8 mouse cellular contexts compared by ENCODE assay signal in the genomic region with DNA sequence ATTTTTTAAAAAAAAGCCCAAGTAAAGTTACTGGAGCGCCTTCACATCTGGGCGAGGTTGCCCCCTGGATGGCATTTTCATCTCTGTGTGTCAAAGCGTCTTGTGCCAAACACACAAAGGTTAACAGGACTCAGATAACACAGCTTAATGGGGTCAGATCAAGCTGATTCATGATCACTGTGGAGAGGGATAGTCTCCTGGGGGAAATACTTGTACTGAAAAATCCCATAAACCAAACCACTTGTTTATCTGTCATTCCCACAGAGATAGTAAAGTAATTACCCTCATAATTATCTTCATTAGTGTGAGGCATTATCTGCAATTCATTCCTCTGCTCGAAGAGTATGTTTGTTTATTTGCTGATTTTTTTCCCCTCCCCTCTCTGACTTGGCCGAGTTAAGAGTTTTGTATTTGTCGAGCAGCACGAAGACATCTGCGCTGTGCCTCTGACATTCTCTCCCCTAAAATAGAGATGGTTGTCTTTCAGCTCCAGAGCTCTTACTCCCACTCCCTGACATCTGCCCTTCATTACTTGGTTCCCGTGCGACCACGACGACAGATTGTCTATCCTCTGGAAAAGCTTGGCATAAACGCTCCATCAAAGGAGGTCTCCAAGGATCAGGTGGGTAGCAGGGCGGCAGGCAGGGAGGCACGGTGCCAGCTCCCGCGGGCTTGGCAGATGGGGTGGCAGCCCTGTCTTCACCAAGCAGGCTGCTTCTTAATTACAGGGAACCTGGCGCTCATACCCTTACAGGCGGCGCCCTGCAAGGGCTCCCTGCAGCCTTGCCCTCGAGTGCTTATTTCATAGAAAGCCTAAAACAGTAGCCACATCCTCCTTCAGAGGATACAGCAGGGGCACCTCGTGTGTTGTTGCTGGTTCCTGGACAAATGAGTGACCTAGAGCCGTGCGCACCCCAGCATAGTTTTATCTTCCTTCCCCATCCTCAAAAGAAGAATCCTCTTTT.
DNase-seq lines count a peak whose midpoint lies in the region; ATAC-seq and TF ChIP-seq lines count a peak whose summit lies in the region.

No protein-coding gene starts in this region.

- H3K9me3 ChIP-seq in hindbrain, embryonic 16.5 days (ENCODE audit: control insufficient read depth, low read length): no peaks in the 10 kb centered on the region
- no peaks in the 10 kb centered on the region for H3K9me3 ChIP-seq in limb, embryonic 14.5 days (ENCODE audit: control insufficient read depth, low read length)

- H3K27ac ChIP-seq in hindbrain, embryonic 16.5 days (ENCODE audit: low read depth, low read length): no peak overlapping the region
- H3K27ac ChIP-seq in limb, embryonic 14.5 days (replicated peaks; ENCODE audit: low read depth, low read length): no peak overlapping the region
- no peak overlapping the region for H3K27ac ChIP-seq in thymus, adult 2 months (ENCODE audit: control insufficient read depth, insufficient read depth, low read length)

- no peak for TF ChIP-seq POLR2A in limb, embryonic 14.5 days (IDR thresholded peaks at IDR 0.05; ENCODE audit: borderline replicate concordance, extremely low read depth, insufficient read depth, insufficient read length)
- no peak for TF ChIP-seq POLR2A in thymus, adult 2 months (IDR thresholded peaks at IDR 0.05; ENCODE audit: control insufficient read depth, extremely low read depth, insufficient read depth, low read length, poor library complexity)

- H3K4me2 ChIP-seq in hindbrain, embryonic 16.5 days (ENCODE audit: low read length): peak overlapping the region; percentile 52
- H3K4me2 ChIP-seq in limb, embryonic 14.5 days (replicated peaks; ENCODE audit: low read depth, low read length, severe bottlenecking): peak overlapping the region; percentile 17; the same call in 1 of the 2 replicates

- no peaks in the 10 kb centered on the region; the same call in 1 of the 2 replicates for H3K27me3 ChIP-seq in hindbrain, embryonic 16.5 days (replicated peaks; ENCODE audit: control insufficient read depth, insufficient read depth, low read length)
- H3K27me3 ChIP-seq in limb, embryonic 14.5 days (ENCODE audit: control insufficient read depth, insufficient read depth, low read length): no peaks in the 10 kb centered on the region
- no peaks in the 10 kb centered on the region for H3K27me3 ChIP-seq in thymus, adult 2 months (ENCODE audit: control insufficient read depth, insufficient read depth, low read length)

- peaks cover 6% of the 10 kb centered on the region for H3K4me1 ChIP-seq in hindbrain, embryonic 16.5 days (ENCODE audit: control insufficient read depth, insufficient read depth, low read depth, low read length)
- H3K4me1 ChIP-seq in limb, embryonic 14.5 days (ENCODE audit: control insufficient read depth, insufficient read depth, low read length): no peaks in the 10 kb centered on the region
- H3K4me1 ChIP-seq in thymus, adult 2 months (replicated peaks; ENCODE audit: control insufficient read depth, insufficient read depth, low read length): no peaks in the 10 kb centered on the region

- no peaks in the 10 kb centered on the region for H3K36me3 ChIP-seq in hindbrain, embryonic 16.5 days (ENCODE audit: control insufficient read depth, insufficient read depth, low read length)
- no peaks in the 10 kb centered on the region for H3K36me3 ChIP-seq in limb, embryonic 14.5 days (ENCODE audit: control insufficient read depth, insufficient read depth, low read length)
- H3K36me3 ChIP-seq in thymus, adult 2 months (ENCODE audit: control insufficient read depth, insufficient read depth, low read length): no peaks in the 10 kb centered on the region

- TF ChIP-seq CTCF in thymus, adult 2 months (IDR thresholded peaks at IDR 0.05; ENCODE audit: borderline replicate concordance, control insufficient read depth, extremely low read depth, insufficient read depth, low read length, poor library complexity): no peak

- peak overlapping the region; percentile 13; the same call in 1 of the 2 replicates for H3K4me3 ChIP-seq in hindbrain, embryonic 16.5 days (ENCODE audit: low read length)
- no peak overlapping the region for H3K4me3 ChIP-seq in limb, embryonic 14.5 days (replicated peaks; ENCODE audit: low read length)
- no peak overlapping the region for H3K4me3 ChIP-seq in thymus, adult 2 months (ENCODE audit: control insufficient read depth, insufficient read depth, low read length)

- ATAC-seq in hindbrain, embryonic 16.5 days: peak; percentile 90
- no peak for ATAC-seq in limb, embryonic 14.5 days (ENCODE audit: low FRiP score, low read depth)

- 21% methylated on average over 24 of the region's 24 CpGs for WGBS in hindbrain, embryonic 16.5 days
- 30% methylated on average over 24 of the region's 24 CpGs for WGBS in limb, embryonic 14.5 days
- 62% methylated on average over 24 of the region's 24 CpGs for WGBS in thymus, adult 2 months

- peak; percentile 12 to 50 for DNase-seq in left cerebral cortex, adult 18-20 months (ENCODE audit: low spot score in 2 of 2)
- DNase-seq in left cerebral cortex, adult 11 months (ENCODE audit: low spot score): no peak
- DNase-seq in cerebellum, postnatal 36 days: peak; percentile 87 to 90
- DNase-seq in limb, embryonic 14.5 days (ENCODE audit: low spot score): no peak
- no peak for DNase-seq in T-cell, adult 2 months (ENCODE audit: low spot score)
- DNase-seq in urinary bladder, postnatal 4 days (ENCODE audit: low spot score in 2 of 2): no peak
- DNase-seq in thymus, adult 2 months: no peak

- 0 out of 2 replicates have a peak overlapping the region, but pooled peaks have one; percentile 35 for H3K9ac ChIP-seq in hindbrain, embryonic 16.5 days (ENCODE audit: low read depth, low read length)
- no peak overlapping the region for H3K9ac ChIP-seq in limb, embryonic 14.5 days (ENCODE audit: low read depth, low read length, severe bottlenecking)

Comparison
In these comparisons a context has a peak if more than half of its experiments do, and no peak if none do; other contexts are left out.
1. DNase-seq: peak in left cerebral cortex, adult 18-20 months (2 of 2) and cerebellum, postnatal 36 days (2 of 2); none in left cerebral cortex, adult 11 months (single experiment), limb, embryonic 14.5 days (single experiment), T-cell, adult 2 months (single experiment), urinary bladder, postnatal 4 days (0 of 2) and thymus, adult 2 months (single experiment).